Mouse (Mus musculus) liver, embryonic 14.5 days (tissue): ENCODE measurements around the gene Fyn. TPM values are rescaled to one million over a fixed set of nuclear protein-coding genes. Genes with fewer than 3 reads are reported as not detected.

ENCODE experiments used
- ATAC-seq: fragments of 200-750 bp; cut with Nextera tagmentation; 2 replicates; pipeline ENCODE4 v1.8.0; 2017; ENCODE audit warnings: moderate number of reproducible peaks, mild to moderate bottlenecking, moderate library complexity; ENCODE audit not compliant: insufficient read depth
- DNase-seq, 3 experiments: peaks; one replicate each; pipeline ENCODE4 v3.0.0-alpha.2; 2012 to 2013; ENCODE audit warnings: low read depth in 3 of 3, low spot score in 3 of 3
- H3K27ac ChIP-seq: fragments of 300-500 bp; sonication (generic); 2 replicates; pipeline ENCODE4 v1.5.1; 2014; ENCODE audit warnings: moderate library complexity, mild to moderate bottlenecking, control low read depth, inconsistent platforms
- H3K27me3 ChIP-seq: fragments of 300-500 bp; sonication (generic); 2 replicates; pipeline ENCODE4 v1.6.1; 2014; ENCODE audit warnings: mild to moderate bottlenecking, low read length, moderate library complexity; ENCODE audit not compliant: control insufficient read depth, insufficient read depth
- H3K36me3 ChIP-seq: fragments of 300-500 bp; sonication (generic); replicated peaks from 2 replicates; pipeline ENCODE4 v1.6.1; 2014; ENCODE audit warnings: low read depth; ENCODE audit not compliant: control insufficient read depth, insufficient read depth
- H3K4me1 ChIP-seq, 2 experiments: fragments of 200-500 bp in 1 of 2; fragments of 300-500 bp in 1 of 2; sonication (generic) in 1 of 2; replicated peaks; 2 replicates each; pipeline ENCODE4 v1.6.1; 2012 to 2014; ENCODE audit warnings: antibody characterized with exemption in 1 of 2, inconsistent platforms in 1 of 2, low read length in 1 of 2; ENCODE audit not compliant: control insufficient read depth in 2 of 2, insufficient read depth in 2 of 2
- H3K4me2 ChIP-seq: fragments of 300-500 bp; sonication (generic); 2 replicates; pipeline ENCODE4 v1.6.1; 2014; ENCODE audit warnings: low read depth, mild to moderate bottlenecking, control low read depth, moderate library complexity
- H3K4me3 ChIP-seq, 2 experiments: fragments of 200-500 bp in 1 of 2; fragments of 300-500 bp in 1 of 2; sonication (generic) in 1 of 2; 2 replicates each; pipeline ENCODE4 v1.5.1; 2012 to 2014; ENCODE audit warnings: low read depth in 2 of 2, low read length in 2 of 2, mild to moderate bottlenecking in 2 of 2, control low read depth in 1 of 2, inconsistent platforms in 1 of 2, moderate library complexity in 1 of 2; ENCODE audit not compliant: insufficient read depth in 1 of 2
- H3K9ac ChIP-seq: fragments of 300-500 bp; sonication (generic); replicated peaks from 2 replicates; pipeline ENCODE4 v1.6.1; 2014; ENCODE audit warnings: mild to moderate bottlenecking, control low read depth, moderate library complexity
- H3K9me3 ChIP-seq: fragments of 300-500 bp; sonication (generic); 2 replicates; pipeline ENCODE4 v1.6.1; 2016; ENCODE audit warnings: low read length, mixed read lengths; ENCODE audit not compliant: control insufficient read depth
- CTCF ChIP-seq: IDR thresholded peaks from 2 replicates; pipeline ENCODE4 v1.5.1; 2016; ENCODE audit warnings: antibody characterized with exemption, low read depth, control low read depth
- EP300 ChIP-seq: IDR thresholded peaks from 2 replicates; pipeline ENCODE4 v1.6.1; 2016; ENCODE audit warnings: antibody characterized with exemption, low read depth
- whole genome bisulfite sequencing: fragments of 180-500 bp; shearing (Covaris S2); extraction: QIAGEN DNeasy Blood & Tissue Kit; methylation state at CpG from one replicate; pipeline ENCODE4 v1.1.7; 2014; ENCODE audit not compliant: insufficient replicate concordance; 5-methylcytosine and 5-hydroxymethylcytosine counted together
- polyA plus RNA-seq, 2 experiments: library from polyadenylated mRNA; depleted of rRNA in 1 of 2; stranded (reverse) in 1 of 2; unstranded in 1 of 2; fragments of >200 nt; fragmentation: Nextera tagmentation in 1 of 2; extraction: Ambion mirVana in 1 of 2; gene quantifications; 2 replicates each; pipeline versions ENCODE4 v1.2.1 to v1.2.3; 2012 to 2014

The Fyn gene
- polyA plus RNA-seq, 2 experiments = 8.2 to 9.8 TPM

DNA sequence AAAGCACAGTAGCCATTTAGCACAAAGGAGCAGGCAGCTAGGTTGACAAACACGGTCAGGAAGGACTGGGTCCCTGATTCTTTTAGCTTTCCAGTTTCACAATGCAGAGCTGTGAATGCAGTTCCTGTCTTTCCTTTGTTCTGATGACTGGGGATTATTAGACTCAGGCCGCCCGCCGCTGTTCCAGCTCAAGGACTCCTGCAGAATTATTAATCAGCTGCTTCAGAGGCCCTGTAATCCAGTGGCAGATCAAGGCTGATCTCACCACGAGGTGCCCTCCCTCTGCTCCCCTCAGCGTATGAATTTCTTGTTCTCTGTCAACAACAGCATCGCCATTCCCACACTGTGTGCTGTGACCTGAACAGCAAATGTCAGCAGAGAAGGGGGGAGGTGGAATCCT is 172.3 kb downstream of the Fyn start:
- ATAC-seq (no peak), DNase-seq (no peak)
- Histone ChIP-seq H3K27ac (no peak overlapping the region), H3K36me3 (no peaks in the 10 kb centered on the region), H3K27me3 (no peaks in the 10 kb centered on the region), H3K9me3 (no peaks in the 10 kb centered on the region), H3K9ac (no peak overlapping the region), H3K4me3 (no peak overlapping the region), H3K4me1 (no peaks in the 10 kb centered on the region), H3K4me2 (no peak overlapping the region)
- WGBS = 64% methylated on average over 7 of the region's 7 CpGs
- TF ChIP-seq CTCF (no peak), EP300 (no peak)

DNA sequence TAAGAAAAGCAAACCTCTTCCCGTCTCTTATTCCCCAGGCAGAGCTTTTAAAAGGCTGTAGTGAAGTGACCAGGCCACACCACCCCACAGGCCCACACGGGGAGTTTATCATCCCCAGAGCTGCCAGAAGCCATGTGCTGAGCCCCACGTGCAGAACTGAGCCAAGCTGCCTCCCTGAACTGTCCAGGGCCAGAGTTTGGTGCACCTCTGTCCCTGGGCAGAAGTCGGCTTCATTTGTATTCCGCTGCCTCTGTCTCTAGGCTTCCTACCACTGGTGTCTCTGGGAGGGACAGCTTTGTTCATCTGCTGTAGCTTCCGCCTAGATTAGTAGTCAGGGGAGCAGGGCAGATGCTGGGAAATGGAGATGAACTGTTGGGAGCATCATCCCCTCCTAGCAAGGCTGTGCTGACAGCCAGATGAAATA is 172.8 kb downstream of the Fyn start:
- ATAC-seq = no peak
- Histone ChIP-seq H3K4me2 (no peak overlapping the region), H3K9me3 (no peaks in the 10 kb centered on the region), H3K27me3 (no peaks in the 10 kb centered on the region), H3K9ac (no peak overlapping the region), H3K4me1 (no peaks in the 10 kb centered on the region), H3K36me3 (no peaks in the 10 kb centered on the region), H3K27ac (no peak overlapping the region), H3K4me3 (no peak overlapping the region)
- no peak for TF ChIP-seq EP300
- TF ChIP-seq CTCF = no peak
- DNase-seq = no peak
- WGBS = 68% methylated on average over 6 of the region's 6 CpGs

DNA sequence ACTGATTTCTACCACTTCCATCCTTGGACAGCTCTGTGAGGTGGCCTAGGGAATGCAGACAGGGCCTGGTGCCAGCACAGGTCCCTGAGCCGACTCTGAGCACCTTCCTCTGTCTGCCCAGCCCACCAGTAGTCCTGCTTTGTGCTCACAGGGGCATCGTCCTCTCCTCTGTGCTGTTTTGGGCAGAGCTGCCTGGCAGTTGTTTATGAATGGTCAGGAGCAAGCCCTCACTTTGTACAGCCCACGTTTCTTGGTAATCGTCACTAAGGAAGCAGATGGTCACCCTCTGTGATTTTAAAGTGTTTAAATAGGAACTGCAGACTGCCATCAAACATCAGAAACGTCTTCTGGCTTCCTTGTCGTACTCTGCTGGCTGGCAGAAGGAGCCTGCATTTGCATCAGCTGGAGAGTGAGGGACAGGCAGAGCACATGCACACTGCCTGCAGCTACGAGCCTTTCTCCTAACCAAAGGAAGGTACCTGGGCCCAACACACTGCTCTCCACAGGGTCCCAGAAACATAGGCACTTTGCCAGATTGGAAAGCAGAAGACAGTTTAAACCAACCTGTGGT is 173.4 kb downstream of the Fyn start:
- no peak for ATAC-seq
- H3K36me3 ChIP-seq = no peaks in the 10 kb centered on the region

DNA sequence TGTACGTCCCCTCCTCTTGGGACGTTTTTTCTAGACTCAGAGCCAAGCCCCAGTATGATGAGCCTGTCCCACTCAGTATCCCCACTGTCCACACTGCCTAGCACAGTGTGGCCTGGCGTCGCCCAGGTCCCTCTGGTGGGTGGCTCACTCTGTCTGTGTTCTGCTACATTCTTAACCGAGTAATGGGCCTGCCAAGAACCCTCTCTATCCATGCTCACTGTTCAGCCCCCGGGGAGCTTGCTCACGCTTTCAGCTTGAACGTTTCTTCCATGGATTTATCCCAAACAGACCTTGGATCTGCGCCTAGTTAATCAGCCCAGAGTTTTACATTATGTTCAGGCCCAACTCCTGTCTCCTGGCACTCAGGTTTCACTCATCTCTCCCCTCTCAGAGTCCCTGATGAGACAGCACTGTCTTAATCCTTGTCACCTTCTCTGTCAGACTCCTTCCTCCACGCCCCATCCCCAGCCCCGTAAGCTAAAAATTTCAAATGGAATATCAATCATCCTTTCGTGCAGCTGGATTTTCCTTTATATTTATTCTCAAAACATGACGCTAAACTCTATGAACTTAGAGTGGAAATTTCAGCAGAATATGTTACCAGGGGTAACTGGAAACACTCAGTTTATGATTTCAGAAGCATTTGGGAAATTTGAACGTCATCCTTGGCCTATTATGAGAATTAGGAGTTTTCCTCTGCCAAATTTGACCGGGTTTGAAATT is 174.0 kb downstream of the Fyn start:
- H3K36me3 ChIP-seq = no peaks in the 10 kb centered on the region
- 73% methylated on average over 15 of the region's 15 CpGs for WGBS
- no peaks in the 10 kb centered on the region for H3K4me1 ChIP-seq
- no peak for DNase-seq
- H3K4me3 ChIP-seq = no peak overlapping the region
- no peak overlapping the region for H3K9ac ChIP-seq
- no peaks in the 10 kb centered on the region for H3K27me3 ChIP-seq
- TF ChIP-seq CTCF (no peak), EP300 (no peak)
- no peak for ATAC-seq
- H3K4me2 ChIP-seq = no peak overlapping the region
- no peak overlapping the region for H3K27ac ChIP-seq
- H3K9me3 ChIP-seq = no peaks in the 10 kb centered on the region

More for the DNA sequence above, 173.4 kb downstream of the Fyn start:
- H3K4me1 ChIP-seq = no peaks in the 10 kb centered on the region
- DNase-seq = no peak
- H3K9ac ChIP-seq = no peak overlapping the region
- no peaks in the 10 kb centered on the region for H3K9me3 ChIP-seq
- 63% methylated on average over 7 of the region's 7 CpGs for WGBS
- no peak overlapping the region for H3K4me3 ChIP-seq
- H3K4me2 ChIP-seq = no peak overlapping the region
- H3K27me3 ChIP-seq = no peaks in the 10 kb centered on the region
- TF ChIP-seq EP300 (no peak), CTCF (no peak)
- no peak overlapping the region for H3K27ac ChIP-seq

DNA sequence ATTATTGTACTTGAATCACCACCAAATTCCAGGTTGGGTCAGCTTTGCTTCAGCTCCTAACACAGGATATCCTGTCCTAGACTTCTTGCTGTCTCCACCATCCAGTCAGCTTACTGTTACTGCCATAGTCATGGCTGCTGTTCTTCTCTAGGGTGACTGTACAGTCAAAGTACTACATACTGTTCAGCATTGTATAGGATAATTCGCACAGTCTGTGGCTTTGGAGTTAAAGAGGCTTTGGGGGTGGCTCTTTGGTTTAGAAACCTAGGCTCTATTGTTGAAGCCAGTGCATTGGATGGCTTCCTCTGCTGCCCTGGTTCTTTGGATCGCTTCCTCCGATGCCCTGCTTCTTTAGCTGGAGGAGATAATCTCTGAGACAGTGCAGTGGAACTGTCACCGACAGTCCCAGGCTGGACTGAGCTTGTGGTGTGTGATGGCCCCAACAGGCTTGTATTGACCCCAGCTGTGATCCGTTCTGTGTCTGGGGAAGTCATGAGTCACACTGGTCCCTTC is 174.7 kb downstream of the Fyn start:
- TF ChIP-seq CTCF = no peak
- no peak for TF ChIP-seq EP300
- H3K27ac ChIP-seq = no peak overlapping the region
- 74% methylated on average over 5 of the region's 5 CpGs for WGBS

More for the DNA sequence above, 174.7 kb downstream of the Fyn start:
- no peaks in the 10 kb centered on the region for H3K9me3 ChIP-seq
- H3K4me1 ChIP-seq = no peaks in the 10 kb centered on the region
- no peak for DNase-seq
- no peak for ATAC-seq
- no peak overlapping the region for H3K4me3 ChIP-seq
- no peaks in the 10 kb centered on the region for H3K27me3 ChIP-seq
- no peak overlapping the region for H3K9ac ChIP-seq
- no peaks in the 10 kb centered on the region for H3K36me3 ChIP-seq
- H3K4me2 ChIP-seq = no peak overlapping the region
